8 mouse cellular contexts compared by ENCODE assay signal in the genomic region with DNA sequence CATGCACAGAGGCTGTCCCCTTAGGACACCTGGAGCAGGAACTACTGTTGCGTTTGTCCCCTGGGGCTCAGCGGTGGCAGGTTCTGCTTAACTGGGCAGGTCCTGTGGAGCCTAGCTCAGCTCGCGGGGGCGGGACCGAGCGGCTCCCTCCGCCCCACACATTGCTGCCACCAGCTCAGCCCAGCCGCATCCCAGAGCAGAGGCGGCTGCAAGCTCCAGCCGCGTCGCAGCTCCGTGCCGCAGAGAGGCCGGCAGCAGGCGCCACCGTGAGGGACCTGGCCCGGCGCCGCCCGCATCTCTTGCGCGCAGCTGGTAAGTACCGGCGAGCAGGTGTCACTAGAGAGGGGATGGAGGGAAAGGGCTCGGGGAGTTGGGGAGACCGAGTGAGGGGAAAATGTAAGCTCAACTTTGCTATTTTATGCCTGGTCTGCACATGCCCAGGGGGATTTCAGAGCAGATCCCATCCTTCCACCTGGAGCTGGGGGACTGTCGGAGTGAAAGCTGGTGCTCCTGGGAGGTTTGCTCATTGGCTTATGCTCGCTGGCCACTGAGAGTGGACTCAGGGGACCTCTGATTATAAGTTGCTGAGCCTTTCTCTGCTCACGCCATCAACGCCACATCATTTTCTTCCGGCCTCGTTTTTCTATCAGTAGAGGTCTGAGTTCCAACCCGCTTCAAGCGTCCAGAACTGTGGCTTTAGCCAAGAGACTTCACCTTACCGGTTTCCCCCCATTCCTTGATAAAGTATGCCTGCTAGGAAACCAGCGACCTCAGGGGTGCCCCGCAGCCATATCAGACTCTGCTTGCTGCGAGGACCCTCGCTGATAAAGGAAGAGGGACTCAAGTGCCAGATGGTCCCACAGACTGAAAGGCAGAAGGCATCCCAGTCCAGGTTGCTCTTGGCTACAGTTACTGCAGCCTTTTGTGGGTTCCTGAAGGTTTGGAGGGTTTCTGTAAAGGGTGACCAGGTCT. TPM values are rescaled to one million over a fixed set of nuclear protein-coding genes. Genes with fewer than 3 reads are reported as not detected.
A peak's percentile ranks its signal among the peaks of the same experiment; 100 is the strongest.
DNase-seq lines count a peak whose midpoint lies in the region; ATAC-seq lines count a peak whose summit lies in the region.

A gene (plus strand): TSS at position 86 of the 972 bp plus-strand sequence.

- H3K36me3 ChIP-seq in intestine, embryonic 14.5 days (ENCODE audit: control insufficient read depth, insufficient read depth, low read length) = no peaks in the 10 kb centered on the region

- H3K9ac ChIP-seq in intestine, embryonic 14.5 days (ENCODE audit: low read length) = 0 out of 2 replicates have a peak within 1 kb of the TSS, but pooled peaks have one; percentile 13

- no peaks in the 10 kb centered on the region for H3K9me3 ChIP-seq in intestine, embryonic 14.5 days (ENCODE audit: control insufficient read depth, low read length)

- peak within 1 kb of the TSS; percentile 34 for H3K4me3 ChIP-seq in intestine, embryonic 14.5 days (ENCODE audit: low read depth, low read length)

- H3K4me2 ChIP-seq in intestine, embryonic 14.5 days (ENCODE audit: low read length) = peak within 1 kb of the TSS; percentile 79

- 2% methylated on average over 40 of the region's 41 CpGs for WGBS in intestine, embryonic 14.5 days

- H3K27ac ChIP-seq in intestine, embryonic 14.5 days (ENCODE audit: low read depth) = no peak within 1 kb of the TSS

- 0 out of 2 replicates have a peak, but pooled peaks cover 3% of the 10 kb centered on the region for H3K4me1 ChIP-seq in intestine, embryonic 14.5 days (replicated peaks; ENCODE audit: control insufficient read depth, insufficient read depth, low read length)

- peaks cover 16% of the 10 kb centered on the region for H3K27me3 ChIP-seq in intestine, embryonic 14.5 days (replicated peaks; ENCODE audit: control insufficient read depth, insufficient read depth, low read length)

- peak; percentile 84 for ATAC-seq in intestine, embryonic 14.5 days (replicated peaks; ENCODE audit: low FRiP score, low TSS enrichment, low read depth)

- DNase-seq in ZHBTc4 (ENCODE audit: low read depth, low spot score) = peak; percentile 87
- DNase-seq in cerebellum, postnatal 14 days = peak; percentile 80 to 83
- DNase-seq in frontal cortex, postnatal 25 days (ENCODE audit: low spot score in 2 of 2) = peak; percentile 30 to 35
- DNase-seq in intestine, embryonic 14.5 days (ENCODE audit: low spot score) = peak; percentile 71
- DNase-seq in left cerebral cortex, adult 8-10 months (ENCODE audit: low spot score in 2 of 2) = peak; percentile 29 to 64
- peak; percentile 77 for DNase-seq in lung, postnatal 36 days
- DNase-seq in right cerebral cortex, adult 2 months (ENCODE audit: low spot score in 2 of 2) = peak; percentile 71 to 72
- peak; percentile 52 for DNase-seq in urinary bladder, postnatal 14 days (ENCODE audit: low spot score)

RNA-seq across cellular contexts. Expression of the gene that starts here (rescaled TPM):
- polyA plus RNA-seq in intestine, embryonic 14.5 days (2014; fragmentation: Nextera tagmentation; extraction: Ambion mirVana) = 2.1 and 2.2 TPM in 2 replicates
- 10 to 100 TPM; 10.5 to 15.6 (median 12.9) TPM for total RNA-seq in left cerebral cortex, adult 8-10 months (2022)

Comparison
In these comparisons a context has a peak if more than half of its experiments do, and no peak if none do; other contexts are left out.
1. DNase-seq: peak in every context shown above with its lines; median percentile 87 in ZHBTc4; 82 in cerebellum, postnatal 14 days; 77 in lung, postnatal 36 days; 72 in right cerebral cortex, adult 2 months; 71 in intestine, embryonic 14.5 days; 52 in urinary bladder, postnatal 14 days; 46 in left cerebral cortex, adult 8-10 months; 32 in frontal cortex, postnatal 25 days.